Mouse (Mus musculus) forebrain, embryonic 16.5 days (tissue): ENCODE data around the gene Rnf220. TPM values are rescaled to one million over a fixed set of nuclear protein-coding genes. Genes with fewer than 3 reads are reported as not detected.

Experiments used
- ATAC-seq: fragments of 200-750 bp; cut with Nextera tagmentation; 2 replicates; pipeline ENCODE4 v1.8.0; 2017; ENCODE audit warnings: mild to moderate bottlenecking, moderate library complexity
- H3K27ac ChIP-seq: fragments of 300-500 bp; sonication (generic); 2 replicates; pipeline ENCODE4 v1.5.1; 2014; ENCODE audit warnings: low read length, control low read depth
- H3K27me3 ChIP-seq: fragments of 300-500 bp; sonication (generic); replicated peaks from 2 replicates; pipeline ENCODE4 v1.6.1; 2014; ENCODE audit warnings: low read length; ENCODE audit not compliant: control insufficient read depth, insufficient read depth
- H3K36me3 ChIP-seq: fragments of 300-500 bp; sonication (generic); 2 replicates; pipeline ENCODE4 v1.6.1; 2014; ENCODE audit not compliant: control insufficient read depth, insufficient read depth
- H3K4me1 ChIP-seq: fragments of 300-500 bp; sonication (generic); replicated peaks from 2 replicates; pipeline ENCODE4 v1.6.1; 2014; ENCODE audit warnings: low read length; ENCODE audit not compliant: control insufficient read depth, insufficient read depth
- H3K4me2 ChIP-seq: fragments of 300-500 bp; sonication (generic); 2 replicates; pipeline ENCODE4 v1.6.1; 2014; ENCODE audit warnings: mild to moderate bottlenecking, low read length, control low read depth
- H3K4me3 ChIP-seq: fragments of 300-500 bp; sonication (generic); replicated peaks from 2 replicates; pipeline ENCODE4 v1.5.1; 2014; ENCODE audit warnings: mild to moderate bottlenecking, low read length, control low read depth
- H3K9ac ChIP-seq: fragments of 300-500 bp; sonication (generic); replicated peaks from 2 replicates; pipeline ENCODE4 v1.6.1; 2014; ENCODE audit warnings: low read depth, low read length, control low read depth
- H3K9me3 ChIP-seq: fragments of 300-500 bp; sonication (generic); 2 replicates; pipeline ENCODE4 v1.6.1; 2016; ENCODE audit warnings: low read length; ENCODE audit not compliant: control insufficient read depth
- WGBS: fragments of 180-500 bp; shearing (Covaris S2); extraction: QIAGEN DNeasy Blood & Tissue Kit; methylation state at CpG from one replicate; pipeline ENCODE4 v1.1.7; 2014; 5-methylcytosine and 5-hydroxymethylcytosine counted together
- polyA plus RNA-seq: library from polyadenylated mRNA; unstranded; fragments of >200 nt; fragmentation: Nextera tagmentation; extraction: Ambion mirVana; gene quantifications from 2 replicates; pipeline ENCODE4 v1.2.1, GENCODE M21; 2015

Rnf220 gene
- polyA plus RNA-seq = 121 and 129 TPM in 2 replicates

DNA sequence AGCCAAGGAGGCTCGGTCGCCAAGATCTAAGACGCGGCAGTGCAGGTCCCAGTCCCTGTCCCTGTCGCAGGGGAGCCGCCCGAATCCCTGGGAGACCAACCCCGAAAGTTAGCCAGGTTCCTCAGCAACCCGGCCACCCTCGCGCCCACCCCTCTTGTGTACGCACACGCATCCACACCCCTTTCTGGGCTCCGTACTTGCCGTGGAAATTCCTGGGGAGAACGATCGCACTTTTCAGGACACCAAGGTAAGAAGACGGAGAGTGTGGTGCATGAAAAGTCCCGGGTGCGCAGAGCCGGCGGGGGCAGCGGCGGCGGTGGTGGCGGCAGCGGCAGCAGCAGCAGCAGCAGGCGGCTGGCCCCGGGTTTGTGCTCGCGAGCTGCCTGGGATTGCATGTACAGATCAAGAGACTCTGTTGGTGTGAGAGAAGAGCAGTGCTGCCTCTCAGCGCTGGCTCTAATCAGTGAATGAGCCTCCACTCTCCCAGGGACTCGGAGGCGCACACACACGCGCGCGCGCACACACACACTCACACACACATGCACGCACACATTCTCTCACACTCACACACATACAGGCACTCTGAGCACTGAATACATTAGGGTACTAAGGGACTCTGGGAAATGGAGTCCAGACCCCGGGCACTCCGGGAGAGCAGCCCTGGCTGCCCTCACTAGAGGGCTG, at the start of gene Rnf220:
TSS of gene Rnf220 (minus strand) at position 571 of the 684 bp plus-strand sequence.
- peaks cover 20% of the 10 kb centered on the region for H3K27me3 ChIP-seq
- peak; percentile 86 for ATAC-seq
- peak within 1 kb of the TSS; percentile 76 for H3K4me2 ChIP-seq
- no peak within 1 kb of the TSS for H3K27ac ChIP-seq
- no peaks in the 10 kb centered on the region for H3K36me3 ChIP-seq
- peak within 1 kb of the TSS; percentile 48 for H3K9ac ChIP-seq
- H3K4me3 ChIP-seq = peak within 1 kb of the TSS; percentile 45
- H3K9me3 ChIP-seq = peaks cover 1% of the 10 kb centered on the region; the same call in 1 of the 2 replicates
- peaks cover 34% of the 10 kb centered on the region for H3K4me1 ChIP-seq
- under 1% methylated on average over 42 of the region's 42 CpGs for WGBS

GRCm38 (mm10) chr4:117546616-117547015, 49.8 kb upstream of the Rnf220 start:
- Histone ChIP-seq H3K36me3 (no peaks in the 10 kb centered on the region), H3K27me3 (no peaks in the 10 kb centered on the region), H3K4me1 (peaks cover 14% of the 10 kb centered on the region), H3K4me2 (no peak overlapping the region), H3K9ac (no peak overlapping the region), H3K9me3 (no peaks in the 10 kb centered on the region), H3K27ac (no peak overlapping the region), H3K4me3 (no peak overlapping the region)
- 95% methylated on average over 6 of the region's 6 CpGs for WGBS
- no peak for ATAC-seq

DNA sequence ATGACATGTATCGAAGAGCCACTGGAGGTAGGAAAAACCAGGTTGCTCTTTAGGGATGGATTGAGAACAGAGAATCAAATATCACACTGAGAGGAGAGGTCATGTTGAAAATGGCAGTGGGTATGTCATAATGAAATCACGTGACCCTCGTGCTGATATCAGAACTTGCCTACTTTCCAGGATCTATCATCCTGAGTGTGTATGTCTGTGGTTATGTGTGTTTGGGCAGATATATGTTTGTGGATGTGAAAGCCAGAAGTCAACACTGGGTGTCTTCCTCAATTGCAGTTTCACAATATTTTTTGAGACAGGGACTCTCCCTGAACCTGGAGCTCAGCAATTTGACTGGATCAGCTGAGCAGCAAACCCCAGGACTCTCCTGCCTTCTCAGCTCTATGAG, 48.6 kb upstream of the Rnf220 start:
- no peak for ATAC-seq
- no peak overlapping the region for H3K9ac ChIP-seq
- no peaks in the 10 kb centered on the region for H3K36me3 ChIP-seq
- H3K4me2 ChIP-seq = no peak overlapping the region
- no peaks in the 10 kb centered on the region for H3K27me3 ChIP-seq
- H3K4me1 ChIP-seq = peaks cover 4% of the 10 kb centered on the region; the same call in 1 of the 2 replicates
- no peak overlapping the region for H3K27ac ChIP-seq
- no peaks in the 10 kb centered on the region for H3K9me3 ChIP-seq
- WGBS = 91% methylated on average over 3 of the region's 3 CpGs
- H3K4me3 ChIP-seq = no peak overlapping the region

DNA sequence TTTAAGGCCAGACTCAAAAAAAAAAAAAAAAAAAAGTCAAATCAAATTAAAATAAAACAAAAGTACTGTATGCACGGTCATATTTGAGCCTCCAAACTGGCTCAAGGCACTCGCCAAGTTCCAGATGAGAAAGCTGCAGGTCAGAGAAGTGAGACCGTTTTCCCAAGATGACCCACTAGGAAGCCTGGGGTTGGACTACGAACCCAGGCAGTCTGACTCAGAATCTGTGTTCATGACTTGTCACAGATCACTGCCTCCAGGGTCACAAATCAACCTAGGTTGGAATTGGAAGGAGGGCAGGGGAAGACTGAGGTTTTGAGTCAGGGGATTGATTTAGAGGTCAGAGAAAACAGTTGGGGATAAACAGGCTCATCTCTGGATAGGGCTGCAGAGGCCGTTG, 43.7 kb upstream of the Rnf220 start:
- Histone ChIP-seq H3K36me3 (no peaks in the 10 kb centered on the region), H3K9ac (no peak overlapping the region), H3K4me1 (no peaks in the 10 kb centered on the region), H3K27me3 (no peaks in the 10 kb centered on the region), H3K9me3 (no peaks in the 10 kb centered on the region), H3K27ac (no peak overlapping the region), H3K4me2 (no peak overlapping the region), H3K4me3 (no peak overlapping the region)
- ATAC-seq = no peak
- WGBS = 75% methylated on average over 5 of the region's 5 CpGs

DNA sequence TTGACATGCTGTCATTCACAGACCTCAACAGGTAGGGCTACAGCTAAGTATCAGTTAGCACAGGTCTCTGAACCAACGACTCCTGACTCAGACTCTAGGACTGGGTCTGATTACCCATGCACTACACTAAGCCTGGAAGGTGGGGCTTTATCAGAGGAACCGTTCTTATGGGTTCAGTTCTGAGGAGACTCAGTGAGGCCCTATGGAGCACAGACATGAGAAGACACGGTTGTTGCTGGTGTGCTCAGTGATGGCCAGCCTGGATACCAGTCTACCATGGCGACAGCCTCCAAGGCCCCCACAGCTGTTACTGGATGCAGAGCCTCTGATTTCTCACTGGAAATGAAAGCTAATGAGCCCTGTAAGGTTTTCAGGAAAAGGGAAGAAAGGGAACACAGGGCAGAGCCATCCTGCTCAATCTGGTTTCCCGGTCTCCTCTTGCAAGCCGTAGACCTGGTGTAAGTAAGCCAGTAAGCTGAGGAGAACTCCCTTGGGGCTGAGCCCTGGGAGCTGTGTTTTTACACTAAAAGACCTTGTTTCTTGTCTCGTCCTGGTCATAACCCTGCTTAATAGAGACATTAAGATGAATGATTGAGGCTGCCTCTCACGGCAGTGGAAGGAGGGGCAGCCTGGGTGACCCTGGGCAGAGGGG, 42.6 kb upstream of the Rnf220 start:
- Histone ChIP-seq H3K27ac (no peak overlapping the region), H3K9me3 (no peaks in the 10 kb centered on the region), H3K27me3 (no peaks in the 10 kb centered on the region), H3K36me3 (no peaks in the 10 kb centered on the region), H3K4me1 (no peaks in the 10 kb centered on the region), H3K4me3 (no peak overlapping the region), H3K4me2 (no peak overlapping the region), H3K9ac (no peak overlapping the region)
- WGBS = 83% methylated on average over 8 of the region's 8 CpGs
- ATAC-seq = no peak

GRCm38 (mm10) chr4:117537002-117537401, 40.1 kb upstream of the Rnf220 start:
- Histone ChIP-seq H3K27me3 (no peaks in the 10 kb centered on the region), H3K36me3 (no peaks in the 10 kb centered on the region), H3K4me2 (no peak overlapping the region), H3K4me3 (no peak overlapping the region), H3K4me1 (no peaks in the 10 kb centered on the region), H3K27ac (no peak overlapping the region), H3K9me3 (no peaks in the 10 kb centered on the region), H3K9ac (no peak overlapping the region)
- 91% methylated on average over 7 of the region's 7 CpGs for WGBS
- no peak for ATAC-seq

- Histone ChIP-seq H3K36me3 (no peaks in the 10 kb centered on the region), H3K4me1 (no peaks in the 10 kb centered on the region), H3K27me3 (no peaks in the 10 kb centered on the region), H3K9me3 (no peaks in the 10 kb centered on the region), H3K4me3 (no peak overlapping the region), H3K27ac (no peak overlapping the region), H3K4me2 (no peak overlapping the region), H3K9ac (no peak overlapping the region)
- 49% methylated on average over 9 of the region's 9 CpGs for WGBS
- no peak for ATAC-seq
Measured at GRCm38 (mm10) chr4:117535496-117536200, 38.8 kb upstream of the Rnf220 start.

GRCm38 (mm10) chr4:117529843-117530242, 33.0 kb upstream of the Rnf220 start:
- WGBS = 73% methylated on average over 4 of the region's 4 CpGs
- no peak for ATAC-seq
- H3K9ac ChIP-seq = no peak overlapping the region
- no peaks in the 10 kb centered on the region for H3K9me3 ChIP-seq
- H3K4me1 ChIP-seq = no peaks in the 10 kb centered on the region
- H3K27me3 ChIP-seq = no peaks in the 10 kb centered on the region
- H3K4me3 ChIP-seq = no peak overlapping the region
- H3K36me3 ChIP-seq = no peaks in the 10 kb centered on the region
- no peak overlapping the region for H3K4me2 ChIP-seq
- H3K27ac ChIP-seq = no peak overlapping the region

GRCm38 (mm10) chr4:117527952-117528351, 31.1 kb upstream of the Rnf220 start:
- H3K9ac ChIP-seq = no peak overlapping the region
- WGBS = 21% methylated on average over 1 of the region's 1 CpGs
- H3K36me3 ChIP-seq = no peaks in the 10 kb centered on the region
- no peak overlapping the region for H3K4me2 ChIP-seq
- H3K27ac ChIP-seq = no peak overlapping the region
- H3K4me3 ChIP-seq = no peak overlapping the region
- no peaks in the 10 kb centered on the region for H3K27me3 ChIP-seq
- H3K4me1 ChIP-seq = no peaks in the 10 kb centered on the region
- no peak for ATAC-seq
- no peaks in the 10 kb centered on the region for H3K9me3 ChIP-seq
